Comparison of ENCODE assay signal across 20 mouse cellular contexts in the genomic region with DNA sequence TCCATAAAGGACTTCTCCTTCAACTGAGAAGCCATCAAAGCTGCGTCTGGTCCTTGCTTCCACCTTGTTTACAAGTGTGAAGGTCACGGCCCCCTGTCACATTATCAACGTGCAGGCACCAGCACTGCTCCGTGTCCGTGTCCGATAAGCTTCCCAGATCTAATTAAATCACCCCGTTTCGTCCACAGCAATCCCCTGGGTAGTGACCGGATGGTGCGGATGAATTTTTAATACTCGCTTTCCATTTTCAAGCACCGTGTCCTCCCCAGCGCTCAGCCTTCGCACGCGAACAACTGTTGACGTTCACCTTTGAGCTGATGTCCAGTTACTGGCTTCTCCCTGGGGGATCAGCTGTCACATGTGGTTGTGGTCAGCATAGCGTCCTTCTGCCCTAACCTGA.
"Had no signal": no experiment of that assay in that cellular context is flagged by ENCODE, and none has a peak within 500 bp of the region (broad histone marks: within the 10 kb centered on the region; RNA-seq: fewer than 3 reads in every experiment).

No protein-coding gene starts in this region.

- H3K4me3 ChIP-seq: layer of hippocampus, adult 2 months; limb, embryonic 10.5 days; limb, embryonic 13.5 days; liver, embryonic 12.5 days; liver, embryonic 15.5 days; lung, embryonic 15.5 days; megakaryocyte, embryonic 14.5 days; midbrain, embryonic 10.5 days; midbrain, embryonic 15.5 days; neural tube, embryonic 12.5 days; neural tube, embryonic 15.5 days had no signal

- H3K4me2 ChIP-seq: limb, embryonic 13.5 days; liver, embryonic 12.5 days; liver, embryonic 15.5 days; lung, embryonic 15.5 days; midbrain, embryonic 15.5 days; neural tube, embryonic 12.5 days; neural tube, embryonic 15.5 days had no signal

- H3K36me3 ChIP-seq: limb, embryonic 10.5 days; limb, embryonic 13.5 days; liver, embryonic 12.5 days; liver, embryonic 15.5 days; lung, embryonic 15.5 days; midbrain, embryonic 10.5 days; midbrain, embryonic 15.5 days; neural tube, embryonic 12.5 days; neural tube, embryonic 15.5 days had no signal

- H3K9me3 ChIP-seq: limb, embryonic 10.5 days; limb, embryonic 13.5 days; liver, embryonic 15.5 days; lung, embryonic 15.5 days; midbrain, embryonic 10.5 days; midbrain, embryonic 15.5 days; neural tube, embryonic 12.5 days; neural tube, embryonic 15.5 days had no signal

- H3K4me1 ChIP-seq: limb, embryonic 13.5 days; liver, embryonic 12.5 days; liver, embryonic 15.5 days; lung, embryonic 15.5 days; megakaryocyte, embryonic 14.5 days; midbrain, embryonic 10.5 days; midbrain, embryonic 15.5 days; neural tube, embryonic 12.5 days; neural tube, embryonic 15.5 days had no signal

- H3K27me3 ChIP-seq: limb, embryonic 13.5 days; liver, embryonic 12.5 days; liver, embryonic 15.5 days; lung, embryonic 15.5 days; megakaryocyte, embryonic 14.5 days; midbrain, embryonic 15.5 days; neural tube, embryonic 12.5 days; neural tube, embryonic 15.5 days had no signal

- DNase-seq: kidney, adult 9 months; kidney, postnatal 14 days; layer of hippocampus, adult 9-11 months; liver; lung, adult 18-20 months; lung, postnatal 10 days; lung, postnatal 36 days; thymus, postnatal 25 days had no signal

- H3K9ac ChIP-seq: limb, embryonic 13.5 days; liver, embryonic 12.5 days; liver, embryonic 15.5 days; lung, embryonic 15.5 days; midbrain, embryonic 15.5 days; neural tube, embryonic 12.5 days; neural tube, embryonic 15.5 days had no signal

- H3K27ac ChIP-seq: layer of hippocampus, adult 2 months; limb, embryonic 10.5 days; limb, embryonic 13.5 days; liver, embryonic 12.5 days; liver, embryonic 15.5 days; lung, embryonic 15.5 days; midbrain, embryonic 10.5 days; midbrain, embryonic 15.5 days; neural tube, embryonic 12.5 days; neural tube, embryonic 15.5 days had no signal

- ATAC-seq: intestine, embryonic 16.5 days; liver, embryonic 12.5 days; midbrain, embryonic 15.5 days had no signal
